Mouse (Mus musculus): Measurements from ENCODE around the gene Gm9008.
"Not testable (repeated sequence)": the region's sequence is repeated elsewhere in the genome, so short reads cannot be mapped to it uniquely, and the experiment has no call there.

Gm9008 gene

GRCm38 (mm10) chr6:76497054-76497835 is at the start of gene Gm9008:
Gene Gm9008 (minus strand): TSS chr6:76497784.
- not testable (repeated sequence) for DNase-seq (ENCODE audit: low spot score)

GRCm38 (mm10) chr6:76521975-76522641 is 24.5 kb upstream of the Gm9008 start:
- DNase-seq (ENCODE audit: low spot score) = no peak

- no peak for DNase-seq (ENCODE audit: low spot score)
These were observed 12.6 kb upstream of the Gm9008 start for GRCm38 (mm10) chr6:76510200-76510599.

GRCm38 (mm10) chr6:76496335-76496734 is 1.2 kb downstream of the Gm9008 start:
- not testable (repeated sequence) for DNase-seq (ENCODE audit: low spot score)

GRCm38 (mm10) chr6:76468194-76468593 is 29.4 kb downstream of the Gm9008 start:
- peak; percentile 7 for DNase-seq (ENCODE audit: low spot score)

Data from layer of hippocampus, adult 11-12 months (tissue).